Mouse (Mus musculus): ENCODE measurements around the gene Hoxd8.

Hoxd8 gene

DNA sequence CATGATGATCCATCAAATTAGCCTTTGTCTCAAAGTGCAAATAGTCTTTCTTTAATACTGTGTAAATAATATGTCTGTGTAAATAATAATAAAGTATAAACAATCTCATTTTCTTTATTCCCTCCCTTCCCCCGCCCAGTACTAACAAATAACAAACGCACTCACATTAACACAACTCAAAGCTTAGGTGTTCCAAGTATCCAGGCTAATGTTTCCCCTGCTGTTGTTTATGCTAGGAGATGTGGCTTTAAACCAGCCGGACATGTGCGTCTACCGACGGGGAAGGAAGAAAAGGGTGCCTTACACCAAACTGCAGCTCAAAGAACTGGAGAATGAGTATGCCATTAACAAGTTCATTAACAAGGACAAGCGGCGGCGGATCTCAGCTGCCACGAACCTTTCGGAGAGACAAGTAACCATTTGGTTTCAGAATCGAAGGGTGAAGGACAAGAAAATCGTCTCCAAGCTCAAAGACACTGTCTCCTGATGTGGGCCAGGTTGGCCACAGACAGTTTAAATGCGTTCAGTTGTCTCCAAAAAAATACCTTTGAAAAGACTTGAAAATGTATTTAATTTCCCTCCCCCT is 34.7 kb upstream of the Hoxd8 start:
- no peak for DNase-seq (ENCODE audit: low spot score)

DNA sequence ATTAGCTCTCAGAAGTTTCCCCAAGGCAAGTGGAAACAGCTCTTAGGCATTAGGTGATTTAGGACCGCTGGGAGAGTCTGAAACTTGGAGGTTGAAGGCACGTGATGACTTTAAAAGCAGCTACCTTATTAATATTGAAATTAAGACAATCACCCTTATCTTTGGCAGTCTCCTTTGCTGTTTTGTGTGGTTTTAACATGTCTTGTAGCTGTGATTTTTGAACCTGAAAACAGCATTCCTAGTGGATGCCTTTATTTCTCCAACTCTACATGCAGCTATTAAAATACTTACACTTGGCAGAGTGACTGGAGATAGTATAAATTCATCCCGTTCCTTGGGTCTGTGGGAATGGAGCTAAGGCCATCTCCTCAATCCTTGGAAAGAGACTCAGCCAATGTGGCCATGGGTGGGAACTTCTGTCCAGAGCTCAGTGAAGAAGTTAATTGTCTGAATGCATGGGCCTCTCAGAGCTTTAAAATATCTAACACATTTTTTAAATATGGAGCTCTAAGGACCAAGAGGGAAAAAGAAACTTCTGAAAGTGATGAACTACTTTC is 33.7 kb upstream of the Hoxd8 start:
- no peak for DNase-seq (ENCODE audit: low spot score)

DNA sequence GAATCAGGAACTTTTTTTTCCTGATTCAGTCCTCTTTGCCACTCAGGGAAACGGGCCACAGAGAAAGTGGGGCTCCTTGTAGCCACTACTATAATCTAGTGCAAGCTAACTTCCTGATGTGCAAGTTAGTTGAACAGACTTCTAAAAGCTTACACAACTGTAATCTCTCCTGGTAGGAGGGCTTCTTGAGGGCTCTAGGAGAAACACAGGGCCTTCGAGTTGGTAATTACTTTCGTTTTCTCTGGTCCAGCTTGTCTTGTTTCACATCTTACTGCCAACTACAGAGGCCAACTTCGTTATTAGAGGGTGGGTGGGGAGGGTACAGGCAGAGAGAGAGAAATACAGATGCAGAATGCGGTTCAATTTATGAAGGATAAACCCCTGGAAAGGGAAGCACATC is 32.6 kb upstream of the Hoxd8 start:
- DNase-seq (ENCODE audit: low spot score) = no peak

DNA sequence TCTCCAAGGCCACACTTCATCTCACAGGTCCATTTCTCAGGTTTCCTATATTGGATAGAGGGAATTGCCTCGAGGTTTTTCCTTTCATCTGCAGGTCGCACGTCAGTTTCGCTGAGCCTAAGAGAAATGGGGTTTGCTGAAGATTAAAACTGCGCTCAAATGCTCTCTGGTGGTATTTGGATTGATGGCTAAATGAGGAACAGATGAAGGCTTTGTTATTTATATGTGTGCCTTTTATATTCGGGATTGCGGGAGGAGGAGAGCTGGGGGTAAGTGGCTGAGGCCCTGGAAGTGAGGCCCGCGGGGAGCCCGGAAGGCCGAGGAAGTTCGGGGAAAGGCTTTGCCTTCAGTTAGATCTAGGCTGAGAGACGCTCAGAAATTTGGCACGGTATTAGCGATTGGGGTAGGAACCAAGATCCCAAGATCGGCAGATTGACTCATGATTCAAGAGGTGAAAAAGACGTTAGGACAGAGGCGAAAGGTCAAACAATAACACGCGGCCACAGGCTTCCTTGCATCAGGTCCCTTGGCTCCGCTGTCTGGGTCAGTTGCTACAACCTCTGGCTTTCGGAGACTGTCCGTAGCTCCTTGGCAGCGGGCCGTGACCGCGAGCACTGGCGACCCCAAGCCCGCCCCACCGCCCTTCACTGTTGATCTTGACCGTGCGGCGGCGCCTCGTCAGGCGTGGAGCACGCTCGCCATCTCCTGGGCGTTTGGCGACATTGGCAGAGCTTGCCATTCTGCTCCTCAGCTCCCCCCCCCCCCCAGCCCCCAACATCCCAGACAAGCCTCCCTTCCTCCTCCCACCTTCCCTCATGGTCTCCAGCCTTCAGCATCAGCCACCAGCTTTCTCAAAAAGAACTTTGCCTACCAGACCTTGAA is 31.7 kb upstream of the Hoxd8 start:
- DNase-seq (ENCODE audit: low spot score) = no peak

DNA sequence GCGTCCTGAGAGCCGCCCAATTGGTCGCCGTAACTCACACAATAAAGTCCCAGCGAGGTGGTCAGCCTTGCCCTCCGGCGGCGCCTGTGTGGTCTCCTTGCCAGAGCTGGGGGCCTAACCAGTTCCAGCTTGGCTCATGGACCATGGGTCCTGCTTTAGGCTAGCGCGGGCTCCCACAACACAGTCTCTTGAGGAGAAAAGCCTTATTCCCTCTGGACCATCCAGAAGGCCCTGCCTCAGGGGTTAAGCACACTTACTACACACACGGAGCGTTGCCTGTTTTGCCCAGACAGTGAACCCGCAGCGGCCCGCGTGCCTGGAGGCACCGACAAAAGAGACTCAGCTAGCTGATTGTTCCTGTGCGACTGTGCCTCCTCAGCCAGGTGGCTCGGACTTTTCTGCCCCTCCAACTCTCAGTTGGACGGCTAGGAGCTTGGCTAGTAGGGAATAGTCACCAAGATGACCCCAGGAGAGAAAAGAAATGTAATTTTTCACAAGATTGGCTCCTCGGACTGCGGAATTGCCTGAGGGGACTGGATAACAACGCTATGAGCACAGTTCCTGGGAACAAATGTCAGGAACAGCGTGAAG is 30.5 kb upstream of the Hoxd8 start:
- no peak for DNase-seq (ENCODE audit: low spot score)

DNA sequence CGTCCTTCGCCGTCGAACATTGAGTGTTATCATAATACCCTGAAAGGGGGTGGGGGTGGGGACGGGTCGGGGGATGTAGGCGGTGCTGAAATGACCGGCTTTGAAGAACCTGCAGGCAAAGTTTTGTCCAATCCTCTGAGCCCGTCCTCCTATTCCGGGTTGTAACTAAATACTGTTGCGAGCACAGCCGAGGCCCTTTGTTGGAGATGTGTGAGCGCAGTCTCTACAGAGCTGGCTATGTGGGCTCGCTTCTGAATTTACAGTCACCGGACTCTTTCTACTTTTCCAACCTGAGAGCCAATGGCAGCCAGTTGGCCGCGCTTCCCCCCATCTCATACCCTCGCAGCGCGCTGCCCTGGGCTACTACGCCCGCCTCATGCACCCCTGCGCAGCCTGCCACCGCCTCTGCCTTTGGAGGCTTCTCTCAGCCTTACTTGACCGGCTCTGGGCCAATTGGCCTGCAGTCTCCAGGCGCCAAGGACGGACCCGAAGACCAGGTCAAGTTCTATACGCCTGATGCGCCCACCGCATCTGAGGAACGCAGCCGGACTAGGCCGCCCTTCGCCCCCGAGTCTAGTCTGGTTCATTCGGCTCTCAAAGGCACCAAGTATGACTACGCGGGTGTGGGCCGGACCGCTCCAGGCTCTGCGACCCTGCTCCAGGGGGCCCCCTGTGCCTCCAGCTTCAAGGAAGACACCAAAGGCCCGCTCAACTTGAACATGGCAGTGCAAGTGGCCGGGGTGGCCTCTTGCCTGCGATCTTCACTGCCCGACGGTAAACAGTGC is 29.3 kb upstream of the Hoxd8 start, which contains the start of gene Hoxd12:
Gene Hoxd12 (plus strand): TSS at position 133 of the 785 bp plus-strand sequence.
- no peak for DNase-seq (ENCODE audit: low spot score)

DNA sequence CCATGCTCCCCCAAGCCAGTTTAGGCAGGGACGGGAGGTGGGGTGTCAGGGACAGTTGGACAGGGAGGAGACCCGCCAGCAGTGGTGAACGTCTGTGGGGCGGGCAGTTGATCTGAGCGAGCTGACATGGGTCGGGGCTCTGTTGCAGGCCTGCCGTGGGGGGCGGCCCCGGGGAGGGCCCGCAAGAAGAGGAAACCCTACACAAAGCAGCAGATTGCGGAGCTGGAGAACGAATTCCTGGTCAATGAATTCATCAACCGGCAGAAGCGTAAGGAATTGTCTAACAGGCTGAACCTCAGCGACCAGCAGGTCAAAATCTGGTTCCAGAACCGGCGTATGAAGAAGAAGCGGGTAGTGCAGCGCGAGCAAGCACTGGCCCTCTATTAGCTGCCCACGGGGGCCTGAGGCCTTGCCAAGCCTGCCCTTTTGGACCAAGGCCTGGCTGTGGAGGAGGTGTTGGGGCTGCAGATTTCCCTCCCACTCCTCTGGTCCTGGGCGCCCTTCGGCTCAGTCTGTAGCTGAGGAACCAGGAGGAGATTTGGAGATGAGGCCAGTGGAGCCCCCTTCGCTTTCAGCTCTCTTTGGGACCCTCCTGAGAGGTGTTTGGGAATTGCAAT is 28.6 kb upstream of the Hoxd8 start:
- no peak for DNase-seq (ENCODE audit: low spot score)

DNA sequence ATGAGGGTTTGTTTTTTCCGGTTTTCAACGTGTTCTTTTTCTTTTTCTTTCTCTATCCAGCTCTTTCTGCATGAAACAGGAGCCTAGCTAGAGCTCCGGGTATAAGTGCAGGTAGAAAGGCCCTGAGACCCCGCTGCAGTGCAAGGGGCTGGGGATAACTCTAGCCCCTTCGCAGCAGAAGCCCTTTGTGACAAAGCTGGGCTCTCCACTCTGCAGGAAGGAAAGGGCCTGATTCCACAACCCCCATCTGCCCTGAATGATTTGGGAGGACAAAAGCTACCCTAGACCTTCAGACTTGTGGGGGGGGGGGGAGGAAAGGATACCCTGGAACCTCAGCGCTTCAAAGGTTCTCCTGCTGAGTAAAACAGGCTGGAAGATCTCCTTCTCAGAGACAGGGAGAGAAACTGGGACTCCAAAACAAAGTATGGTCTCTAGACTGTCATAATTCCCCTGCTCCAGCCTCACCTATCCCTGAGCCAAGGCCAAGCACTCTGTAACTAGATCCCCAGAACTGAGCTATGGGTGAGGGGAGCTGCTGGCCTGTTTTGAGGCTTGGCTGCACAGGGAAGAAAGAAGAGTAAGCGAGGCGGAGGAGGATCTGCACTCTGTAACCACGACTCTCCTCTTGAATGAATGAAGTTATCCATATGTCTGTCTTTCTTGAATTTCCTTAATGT is 27.9 kb upstream of the Hoxd8 start:
- no peak for DNase-seq (ENCODE audit: low spot score)

DNA sequence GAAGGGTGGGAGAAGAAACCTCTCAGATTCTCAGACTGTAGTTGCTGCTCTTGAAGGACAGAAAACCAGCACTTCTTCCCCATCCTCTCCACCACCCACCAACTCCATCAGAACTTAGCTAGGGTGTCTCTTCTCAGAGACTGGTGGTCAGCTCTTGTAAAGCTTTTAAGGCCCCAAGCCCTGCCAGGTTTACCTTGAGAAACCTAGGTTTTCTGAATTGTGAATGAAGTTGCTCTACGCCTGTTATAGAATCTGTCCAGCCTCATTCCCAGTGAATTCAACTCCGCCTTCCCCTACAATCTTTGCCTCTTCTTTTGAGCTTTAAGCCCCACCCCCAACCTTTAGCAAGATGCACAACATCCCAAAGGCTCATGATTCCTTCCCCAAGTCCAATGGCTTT is 27.3 kb upstream of the Hoxd8 start:
- no peak for DNase-seq (ENCODE audit: low spot score)

DNA sequence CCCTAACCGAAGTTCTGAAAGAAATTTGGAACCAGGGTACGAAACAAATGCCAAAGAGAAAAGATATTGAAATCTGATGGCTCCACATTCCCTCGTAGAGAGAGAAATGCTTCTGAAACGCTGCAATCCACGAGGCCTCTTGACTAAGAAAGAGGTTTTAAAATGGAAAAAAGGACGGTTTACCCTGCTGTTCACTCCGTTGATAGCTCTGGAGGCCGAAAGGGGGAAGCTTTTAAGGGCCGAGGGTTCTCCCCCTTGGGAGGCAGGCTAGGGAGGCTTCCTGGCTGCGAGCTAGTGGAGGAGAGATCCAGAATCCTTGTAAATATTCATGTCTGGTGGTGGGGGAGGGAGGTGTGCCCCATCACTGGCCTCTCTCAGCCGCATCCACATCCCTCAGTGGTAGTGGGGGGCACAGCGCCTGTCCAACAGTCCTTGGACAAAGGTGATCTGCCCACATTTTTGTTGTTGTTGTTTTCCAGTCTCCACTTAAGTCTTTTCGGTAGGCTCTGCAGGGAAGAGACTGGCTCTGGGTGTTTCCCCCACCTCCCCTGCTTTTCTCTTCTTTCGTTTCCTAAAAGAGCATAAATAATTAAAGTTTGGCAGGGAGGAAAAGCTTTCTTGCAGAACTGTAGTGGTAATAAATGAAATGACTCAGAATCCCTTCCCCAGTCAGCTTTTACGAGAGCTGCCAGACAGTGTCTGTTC is 25.4 kb upstream of the Hoxd8 start, which contains the start of gene Hoxd11:
Gene Hoxd11 (plus strand): TSS at position 667 of the 705 bp plus-strand sequence.
- DNase-seq (ENCODE audit: low spot score) = no peak

DNA sequence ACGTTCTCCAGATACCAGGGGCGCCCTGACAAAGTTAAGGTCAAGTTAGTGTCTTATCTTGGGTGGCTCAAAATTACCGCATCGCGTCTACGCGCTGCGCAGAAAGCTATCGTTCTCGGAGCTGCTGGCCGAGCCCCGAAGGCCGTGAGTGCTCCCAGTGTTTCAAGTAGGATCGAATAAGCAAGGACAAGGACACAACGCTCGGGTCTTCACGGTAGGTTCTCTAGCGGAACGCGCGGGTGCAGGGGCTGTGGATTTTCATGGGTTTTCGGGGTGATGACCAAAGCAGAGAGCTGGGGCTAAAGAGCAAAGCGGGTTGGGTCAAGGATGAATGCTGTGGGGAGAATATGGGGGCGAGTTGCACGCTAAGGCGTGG is 24.8 kb upstream of the Hoxd8 start:
- no peak for DNase-seq (ENCODE audit: low spot score)

DNA sequence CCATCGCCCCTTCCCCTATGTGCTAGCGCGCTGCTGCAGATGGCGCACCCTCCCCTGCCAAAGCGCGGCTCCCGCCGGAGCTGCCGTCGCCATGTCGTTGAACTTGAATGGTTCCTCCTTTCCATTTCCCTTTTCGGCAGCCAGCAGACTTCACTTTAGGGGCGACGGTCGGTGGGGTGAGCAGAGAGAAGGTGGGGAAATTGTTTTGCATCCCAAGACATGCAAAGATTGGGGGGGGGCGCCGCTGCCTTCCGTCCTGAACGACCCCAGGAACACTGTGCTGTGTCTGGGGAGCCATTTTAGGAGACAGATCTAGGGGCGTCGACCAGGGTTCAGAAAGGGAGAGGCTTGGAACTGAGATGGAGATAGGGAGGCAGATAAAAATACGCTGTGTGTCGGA is 24.4 kb upstream of the Hoxd8 start:
- no peak for DNase-seq (ENCODE audit: low spot score)

DNA sequence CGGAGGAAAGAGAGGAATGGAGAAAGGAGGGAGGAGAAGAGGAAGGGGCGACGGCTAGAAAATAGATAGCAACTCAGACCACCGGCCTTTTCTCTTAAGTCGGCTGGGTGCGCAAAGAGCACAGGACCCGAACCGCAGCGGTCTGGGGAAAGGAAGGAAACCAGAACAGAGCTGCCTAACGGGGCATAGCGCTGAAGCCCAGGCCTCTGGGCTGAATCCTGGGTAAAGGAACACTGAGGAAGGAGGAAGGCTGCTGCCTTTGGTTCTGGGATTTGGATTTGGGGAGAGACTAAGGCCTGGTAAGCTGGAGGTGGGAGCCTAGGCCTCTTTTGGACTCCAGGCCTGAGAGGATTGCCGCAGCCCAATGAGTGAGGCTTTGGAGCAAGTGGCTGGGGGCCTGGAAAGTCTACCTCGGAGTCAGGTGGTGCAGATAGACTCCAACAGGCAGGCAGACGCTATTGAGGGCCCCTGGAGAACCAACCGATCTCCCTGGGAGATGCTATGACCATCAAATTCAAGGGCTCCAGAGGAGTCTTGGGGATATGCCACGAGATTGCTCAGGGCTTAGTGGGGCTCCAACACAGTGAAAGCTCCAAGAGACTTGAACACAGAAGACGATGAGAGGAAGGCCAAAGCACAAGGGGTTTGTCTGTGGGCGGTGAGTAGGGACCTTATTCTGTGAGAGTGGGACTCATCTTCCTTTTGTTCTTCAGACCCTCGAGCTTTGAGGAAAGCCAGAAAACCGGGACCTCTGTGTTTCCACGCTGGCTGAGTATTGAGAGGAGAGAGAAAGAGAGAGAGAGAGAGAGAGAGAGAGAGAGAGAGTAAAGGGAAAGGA is 23.6 kb upstream of the Hoxd8 start:
- no peak for DNase-seq (ENCODE audit: low spot score)

DNA sequence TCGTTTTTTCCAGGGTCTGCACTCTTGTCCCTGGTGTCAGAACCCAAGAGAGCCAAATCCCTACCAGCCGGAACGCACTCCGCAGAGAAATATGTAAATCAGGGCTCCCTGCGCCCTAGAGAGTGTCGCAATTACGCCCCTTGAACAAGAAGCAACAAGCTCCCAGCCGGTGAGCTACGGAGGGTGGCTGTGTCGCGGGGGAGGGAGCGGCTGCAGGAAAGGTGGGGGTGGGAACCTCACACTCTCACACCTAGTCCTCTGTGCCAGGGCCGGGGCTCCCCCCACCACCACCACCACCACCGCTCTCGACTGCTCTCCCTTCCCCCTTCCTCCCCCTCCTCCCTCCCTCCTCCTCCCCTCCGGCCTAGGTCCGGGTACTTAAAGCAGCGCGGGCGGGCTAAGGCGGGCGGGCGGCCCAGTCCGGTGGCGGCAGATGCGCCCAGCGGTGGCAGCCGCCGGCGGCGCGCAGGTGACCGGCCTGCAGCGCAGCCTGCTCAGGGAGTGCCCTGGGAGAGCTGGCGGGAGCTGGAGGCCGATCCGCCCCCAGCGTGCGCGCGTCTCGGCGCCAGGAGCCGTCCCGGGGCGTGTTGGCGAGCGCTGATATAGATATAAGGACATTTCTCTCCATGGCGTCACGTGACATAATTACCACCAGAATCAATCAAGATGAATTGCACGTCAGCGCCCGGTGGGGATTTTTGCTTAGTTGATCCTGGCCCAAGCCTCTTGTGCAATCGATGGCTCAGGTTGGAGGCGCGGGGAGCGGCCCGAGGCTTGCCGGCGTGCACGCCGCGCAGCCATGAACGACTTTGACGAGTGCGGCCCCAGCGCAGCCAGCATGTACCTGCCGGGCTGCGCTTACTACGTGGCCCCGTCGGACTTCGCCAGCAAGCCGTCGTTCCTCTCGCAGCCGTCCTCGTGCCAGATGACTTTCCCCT is 22.6 kb upstream of the Hoxd8 start:
- DNase-seq (ENCODE audit: low spot score) = no peak

DNA sequence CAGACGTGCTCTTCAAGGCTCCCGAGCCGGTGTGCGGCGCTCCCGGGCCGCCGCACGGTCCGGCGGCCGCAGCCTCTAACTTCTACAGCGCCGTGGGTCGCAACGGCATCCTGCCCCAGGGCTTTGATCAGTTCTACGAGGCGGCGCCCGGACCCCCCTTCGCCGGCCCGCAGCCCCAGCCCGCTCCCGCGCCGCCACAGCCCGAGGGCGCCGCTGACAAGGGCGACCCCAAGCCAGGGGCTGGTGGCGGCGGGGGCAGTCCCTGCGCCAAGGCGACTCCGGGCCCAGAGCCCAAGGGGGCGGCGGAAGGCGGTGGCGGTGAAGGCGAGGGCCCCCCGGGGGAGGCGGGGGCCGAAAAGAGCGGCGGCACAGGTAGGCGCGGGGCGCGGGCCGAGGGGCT is 21.6 kb upstream of the Hoxd8 start:
- DNase-seq (ENCODE audit: low spot score) = no peak

DNA sequence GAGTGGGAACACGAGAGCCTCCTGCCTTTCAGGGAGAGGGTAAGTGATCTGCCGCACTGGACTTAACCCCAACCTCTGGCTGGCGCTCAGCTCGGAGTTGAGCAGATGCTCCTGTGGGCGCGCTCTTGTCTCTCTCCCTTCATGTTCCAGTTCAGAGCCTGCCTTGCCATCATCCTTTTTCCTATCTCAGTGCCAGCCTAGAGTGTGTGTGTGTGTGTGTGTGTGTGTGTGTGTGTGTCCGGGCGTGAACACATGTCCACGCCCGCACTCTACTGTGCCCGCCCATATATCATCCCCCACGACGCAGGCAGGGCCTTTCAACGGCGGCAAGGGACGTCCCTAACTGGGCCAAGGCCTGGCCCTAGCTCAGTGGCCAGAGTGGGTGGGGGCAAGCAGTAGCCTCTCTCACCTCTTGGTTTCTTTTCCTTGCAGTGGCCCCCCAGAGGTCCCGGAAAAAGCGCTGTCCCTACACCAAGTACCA is 20.9 kb upstream of the Hoxd8 start:
- no peak for DNase-seq (ENCODE audit: low spot score)

DNA sequence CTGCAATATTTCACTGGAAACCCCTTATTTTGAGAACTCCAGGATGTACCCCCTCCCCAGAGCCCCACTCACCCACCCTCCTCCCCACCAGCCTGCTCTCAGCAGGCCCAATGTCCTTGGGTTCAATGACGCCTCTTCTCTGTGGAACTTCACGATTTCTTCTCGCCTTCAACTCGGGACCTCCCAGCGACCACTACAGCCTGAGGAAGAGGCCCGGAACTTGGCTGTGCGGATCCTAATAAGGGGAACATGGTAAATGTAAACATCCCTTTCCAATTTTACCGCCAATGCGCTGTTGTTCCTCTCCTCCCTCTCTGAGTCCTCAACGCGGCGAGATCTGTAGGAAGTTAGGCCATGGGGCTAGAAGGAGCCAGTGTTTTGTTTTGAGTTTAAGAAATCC is 20.3 kb upstream of the Hoxd8 start:
- no peak for DNase-seq (ENCODE audit: low spot score)

DNA sequence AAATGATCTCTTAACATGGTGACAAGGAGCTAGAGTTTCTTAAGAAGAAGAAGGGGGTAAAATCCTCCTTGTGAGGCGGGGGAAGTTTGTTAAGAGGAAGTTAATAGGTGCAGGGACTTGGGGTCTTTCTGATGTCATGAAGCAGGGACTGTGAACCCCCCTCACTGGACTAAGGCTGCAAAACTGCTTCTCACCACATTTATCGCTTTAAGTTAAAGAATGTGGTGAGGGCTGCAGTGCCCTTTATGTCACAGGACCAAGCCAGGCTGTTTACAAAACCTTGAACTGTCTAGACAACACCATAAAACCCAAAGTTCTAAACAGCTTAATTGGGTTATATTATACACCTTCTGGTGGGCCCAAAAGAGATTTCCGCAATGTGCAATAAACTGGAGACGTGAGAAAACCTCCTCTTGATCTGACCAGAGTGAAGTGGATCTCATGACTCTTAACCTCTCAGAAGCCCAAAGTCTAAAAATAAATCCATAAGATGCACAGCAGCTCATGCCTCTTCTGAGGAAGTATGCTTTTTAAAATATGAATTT is 19.3 kb upstream of the Hoxd8 start:
- no peak for DNase-seq (ENCODE audit: low spot score)

Measured in c-Kit-positive CD71-positive TER-119-positive erythroid progenitor cells, embryonic 14.5 days (primary cell).